Mouse (Mus musculus) erythroblast, embryonic 14.5 days (primary cell): ENCODE measurements around the gene Dmap1. TPM values are rescaled to one million over a fixed set of nuclear protein-coding genes. Genes with fewer than 3 reads are reported as not detected.

Source experiments
- H3K27me3 ChIP-seq: 2 replicates; pipeline ENCODE4 v1.6.1; 2012; ENCODE audit warnings: inconsistent platforms; ENCODE audit not compliant: control insufficient read depth
- H3K36me3 ChIP-seq: 2 replicates; pipeline ENCODE4 v1.6.1; 2012; ENCODE audit warnings: mild to moderate bottlenecking, inconsistent platforms; ENCODE audit not compliant: control insufficient read depth
- H3K4me1 ChIP-seq: 2 replicates; pipeline ENCODE4 v1.6.1; 2012; ENCODE audit warnings: inconsistent platforms; ENCODE audit not compliant: control insufficient read depth
- H3K4me3 ChIP-seq: replicated peaks from 2 replicates; pipeline ENCODE3; 2012; ENCODE audit warnings: moderate library complexity, mild to moderate bottlenecking, inconsistent platforms
- H3K9me3 ChIP-seq: 2 replicates; pipeline ENCODE4 v1.6.1; 2012; ENCODE audit warnings: low read length, inconsistent platforms, mixed read lengths; ENCODE audit not compliant: control insufficient read depth
- GATA1 ChIP-seq: IDR thresholded peaks from 2 replicates; pipeline ENCODE4 v1.6.1; 2012; ENCODE audit warnings: low read length, inconsistent platforms, mixed read lengths
- TAL1 ChIP-seq: IDR thresholded peaks from 3 replicates; pipeline ENCODE4 v1.6.1; 2012; ENCODE audit warnings: low read length, inconsistent platforms, mixed read lengths
- polyA plus RNA-seq: library from polyadenylated mRNA; stranded (reverse); fragments of >175 nt; gene quantifications from 2 replicates; pipeline ENCODE4 v1.2.3, GENCODE M21; 2012

The Dmap1 gene
- polyA plus RNA-seq, 1 experiment, result 1.7 TPM

DNA sequence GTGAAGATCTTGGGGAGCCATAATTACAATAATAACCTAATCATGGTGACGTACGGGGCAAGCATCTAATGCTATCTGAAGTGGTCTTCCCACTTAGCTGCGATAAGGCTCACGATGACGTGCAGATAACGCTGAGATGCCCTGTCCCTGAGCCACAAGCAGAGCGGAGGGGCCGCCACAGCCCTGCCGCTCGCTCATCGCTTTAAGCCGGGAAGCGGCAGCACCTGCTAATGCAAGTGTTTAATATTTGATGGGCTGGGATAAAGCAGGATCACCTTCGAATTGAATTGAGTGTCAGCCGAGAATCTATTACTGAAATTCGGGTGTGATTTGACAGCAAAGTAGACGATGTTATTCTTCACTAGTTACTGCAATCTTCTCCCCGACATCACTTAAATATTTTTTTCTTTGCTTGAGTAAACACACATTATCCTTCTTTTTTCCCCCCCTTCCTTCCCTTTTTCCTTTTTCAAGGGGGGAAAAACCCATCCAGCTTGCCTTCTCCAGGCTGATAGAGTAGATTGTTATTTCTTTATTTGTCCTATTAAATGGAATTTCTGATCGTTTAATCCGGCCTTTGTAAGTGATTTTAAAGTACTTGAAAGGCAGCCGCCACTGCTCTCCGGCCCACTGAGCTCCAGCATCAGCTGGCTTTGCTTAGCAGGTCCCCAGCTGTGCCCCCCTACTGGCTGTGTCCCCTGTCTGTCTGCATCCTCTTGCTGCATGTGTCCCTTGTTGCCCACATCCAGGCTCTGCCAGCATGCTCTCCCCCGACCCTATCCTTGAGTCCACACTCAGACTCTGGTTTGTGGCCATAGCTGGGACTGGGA is 34.9 kb downstream of the Dmap1 start:
- TF ChIP-seq TAL1 (no peak), GATA1 (no peak)
- H3K4me1 ChIP-seq, result peaks cover 8% of the 10 kb centered on the region
- no peak overlapping the region for H3K4me3 ChIP-seq
- peaks cover 37% of the 10 kb centered on the region for H3K36me3 ChIP-seq
- H3K9me3 ChIP-seq, result no peaks in the 10 kb centered on the region
- H3K27me3 ChIP-seq, result no peaks in the 10 kb centered on the region

- H3K36me3 ChIP-seq, result peaks cover 38% of the 10 kb centered on the region
- H3K9me3 ChIP-seq, result no peaks in the 10 kb centered on the region
- no peaks in the 10 kb centered on the region for H3K27me3 ChIP-seq
- H3K4me1 ChIP-seq, result peaks cover 4% of the 10 kb centered on the region; the same call in 1 of the 2 replicates
- TF ChIP-seq GATA1, result no peak
- TF ChIP-seq TAL1, result no peak
- H3K4me3 ChIP-seq, result no peak overlapping the region
These were observed 35.6 kb downstream of the Dmap1 start for GRCm38 (mm10) chr4:117646496-117646895.

GRCm38 (mm10) chr4:117645859-117646258 is 36.2 kb downstream of the Dmap1 start:
- no peak overlapping the region for H3K4me3 ChIP-seq
- peaks cover 42% of the 10 kb centered on the region for H3K36me3 ChIP-seq
- TF ChIP-seq GATA1 (no peak), TAL1 (no peak)
- H3K4me1 ChIP-seq, result peaks cover 4% of the 10 kb centered on the region; the same call in 1 of the 2 replicates
- H3K9me3 ChIP-seq, result no peaks in the 10 kb centered on the region
- H3K27me3 ChIP-seq, result no peaks in the 10 kb centered on the region

DNA sequence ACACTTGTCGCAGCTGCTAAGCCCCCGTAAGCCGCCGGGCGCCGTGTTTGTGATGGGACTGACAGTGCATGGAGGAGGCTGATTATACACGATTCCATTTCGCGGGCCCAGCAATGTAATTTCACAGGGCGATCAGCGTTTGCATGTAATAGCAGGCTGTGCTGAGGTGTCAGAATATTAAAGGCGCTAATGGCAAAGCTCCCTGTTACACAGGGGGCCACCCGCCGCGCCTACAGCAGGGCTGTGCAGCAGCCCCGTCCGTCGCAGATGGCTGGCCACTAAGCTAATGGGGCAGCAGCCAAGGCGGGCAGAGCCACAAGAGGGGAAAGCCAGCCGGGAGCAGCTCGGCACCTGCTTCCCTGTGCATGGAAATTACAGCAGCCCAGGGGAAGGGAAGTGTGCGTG is 37.0 kb downstream of the Dmap1 start:
- Histone ChIP-seq H3K4me1 (peaks cover 4% of the 10 kb centered on the region; the same call in 1 of the 2 replicates), H3K27me3 (no peaks in the 10 kb centered on the region), H3K9me3 (no peaks in the 10 kb centered on the region), H3K4me3 (no peak overlapping the region), H3K36me3 (peaks cover 43% of the 10 kb centered on the region)
- TF ChIP-seq TAL1, result no peak
- no peak for TF ChIP-seq GATA1

- TF ChIP-seq GATA1 (no peak), TAL1 (no peak)
- Histone ChIP-seq H3K27me3 (no peaks in the 10 kb centered on the region), H3K9me3 (no peaks in the 10 kb centered on the region), H3K4me1 (peaks cover 8% of the 10 kb centered on the region), H3K4me3 (no peak overlapping the region), H3K36me3 (peaks cover 28% of the 10 kb centered on the region)
These were observed 40.3 kb downstream of the Dmap1 start for GRCm38 (mm10) chr4:117641804-117642203.

- no peak overlapping the region for H3K4me3 ChIP-seq
- peaks cover 11% of the 10 kb centered on the region for H3K4me1 ChIP-seq
- H3K27me3 ChIP-seq, result no peaks in the 10 kb centered on the region
- TF ChIP-seq GATA1, result no peak
- TF ChIP-seq TAL1, result no peak
- no peaks in the 10 kb centered on the region for H3K9me3 ChIP-seq
- peaks cover 28% of the 10 kb centered on the region for H3K36me3 ChIP-seq
These were observed 41.0 kb downstream of the Dmap1 start for GRCm38 (mm10) chr4:117640925-117641703.

DNA sequence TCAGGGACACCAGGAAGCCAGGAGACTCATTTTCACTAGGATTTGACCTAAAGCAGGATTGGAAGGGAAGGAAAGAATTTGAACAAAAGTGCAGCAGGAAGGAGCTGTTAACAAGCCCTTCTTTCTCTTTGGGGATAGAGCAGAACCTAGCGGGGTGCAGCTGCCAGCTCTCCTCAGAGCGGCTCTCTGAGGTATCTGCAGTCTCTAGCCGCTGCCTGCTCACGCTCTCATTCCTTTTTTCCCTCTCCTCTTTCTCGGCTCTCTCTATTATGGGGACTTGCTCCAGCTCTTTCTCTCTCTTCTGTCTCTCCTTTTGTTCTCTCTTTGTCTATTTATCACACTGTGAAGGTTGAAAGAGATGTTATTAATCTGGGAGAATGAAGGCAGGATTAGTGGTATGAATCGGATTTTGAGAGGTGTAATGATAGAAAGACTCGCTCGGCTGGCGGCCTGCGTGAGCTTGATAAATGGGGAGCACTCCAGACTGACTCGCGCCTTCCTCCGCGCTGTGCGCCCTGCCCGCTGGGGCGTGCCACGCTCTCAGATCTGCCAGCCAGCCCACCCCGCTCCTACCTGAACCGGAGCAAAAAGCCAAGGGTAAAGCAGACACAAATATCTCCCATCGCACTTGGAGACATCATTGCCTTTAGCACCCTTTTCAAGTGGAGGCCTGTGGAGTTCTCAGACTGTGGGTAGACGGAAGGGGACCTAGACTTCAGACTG is 45.0 kb downstream of the Dmap1 start:
- TF ChIP-seq GATA1 (no peak), TAL1 (no peak)

GRCm38 (mm10) chr4:117636152-117636551 is 45.9 kb downstream of the Dmap1 start:
- Histone ChIP-seq H3K9me3 (no peaks in the 10 kb centered on the region), H3K4me3 (no peak overlapping the region), H3K36me3 (peaks cover 19% of the 10 kb centered on the region), H3K4me1 (peaks cover 36% of the 10 kb centered on the region), H3K27me3 (no peaks in the 10 kb centered on the region)
- TF ChIP-seq GATA1, result no peak
- no peak for TF ChIP-seq TAL1

More for the DNA sequence above, 45.0 kb downstream of the Dmap1 start:
- Histone ChIP-seq H3K9me3 (no peaks in the 10 kb centered on the region), H3K4me3 (no peak overlapping the region), H3K4me1 (peaks cover 36% of the 10 kb centered on the region), H3K36me3 (peaks cover 22% of the 10 kb centered on the region), H3K27me3 (no peaks in the 10 kb centered on the region)

GRCm38 (mm10) chr4:117634642-117635041 is 47.4 kb downstream of the Dmap1 start:
- Histone ChIP-seq H3K27me3 (no peaks in the 10 kb centered on the region), H3K4me1 (peaks cover 39% of the 10 kb centered on the region), H3K36me3 (peaks cover 11% of the 10 kb centered on the region), H3K4me3 (no peak overlapping the region), H3K9me3 (no peaks in the 10 kb centered on the region)
- TF ChIP-seq GATA1 (no peak), TAL1 (no peak)
